Mouse (Mus musculus): ENCODE measurements around the gene Sema4d.

- TF ChIP-seq CTCF (IDR thresholded peaks at IDR 0.05; ENCODE audit: low read depth) (no peak), EP300 (IDR thresholded peaks at IDR 0.05; ENCODE audit: low read depth) (no peak)
Measured at GRCm38 (mm10) chr13:51792729-51793424, 670 bp downstream of the Sema4d start.
